Mouse (Mus musculus) cerebellum, adult 2 months (tissue): Measurements from ENCODE around the gene Cacnb3.

Experiments used
- CTCF ChIP-seq: fragments of 200-500 bp; IDR thresholded peaks from 2 replicates; pipeline ENCODE4 v1.5.1; 2011; ENCODE audit warnings: low read depth, mild to moderate bottlenecking, control low read depth, low read length, moderate library complexity, borderline replicate concordance; ENCODE audit not compliant: insufficient read depth
- POLR2A ChIP-seq: fragments of 200-500 bp; IDR thresholded peaks from 2 replicates; pipeline ENCODE4 v1.6.1; 2011; ENCODE audit warnings: low read length, control low read depth, borderline replicate concordance; ENCODE audit not compliant: insufficient read depth

DNA sequence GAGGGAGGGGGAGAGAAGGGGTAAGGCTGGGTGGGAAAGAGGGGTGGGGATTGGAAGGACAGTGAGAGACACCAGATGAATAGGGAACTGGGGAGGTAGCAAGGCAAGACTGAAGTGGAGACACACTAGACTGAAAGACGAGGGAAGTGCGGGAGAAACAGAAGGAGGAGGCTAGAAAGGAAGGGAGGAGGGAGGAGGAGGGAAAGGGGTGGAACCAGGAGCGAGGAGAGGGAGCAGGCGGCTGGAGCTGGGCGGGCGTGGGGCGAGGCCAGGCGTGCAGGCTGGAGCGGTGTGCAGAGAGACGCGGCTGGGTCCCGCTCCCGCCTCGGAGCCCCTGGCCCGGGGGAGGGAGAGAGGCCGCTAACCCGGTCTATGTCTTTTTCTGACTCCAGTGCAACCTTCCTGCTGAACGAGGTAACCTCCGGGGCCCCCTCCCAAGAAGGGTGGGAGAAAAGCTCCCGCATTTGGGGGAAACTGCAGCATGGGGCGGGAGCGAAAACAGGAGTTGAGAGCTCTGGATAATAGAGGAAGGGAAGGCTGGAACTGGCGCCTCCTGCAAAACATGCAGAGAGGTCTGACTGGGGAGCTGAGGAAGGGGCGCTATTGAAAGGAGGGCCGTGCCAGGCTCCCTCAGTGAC lies 1.6 kb downstream of the Cacnb3 start:
- TF ChIP-seq POLR2A (no peak), CTCF (no peak)
